Mouse (Mus musculus): ENCODE results near the gene Cd1d1. TPM values are rescaled to one million over a fixed set of nuclear protein-coding genes. Genes with fewer than 3 reads are reported as not detected.

The Cd1d1 gene
- polyA plus RNA-seq, 1 experiment, result 2.3 TPM

DNA sequence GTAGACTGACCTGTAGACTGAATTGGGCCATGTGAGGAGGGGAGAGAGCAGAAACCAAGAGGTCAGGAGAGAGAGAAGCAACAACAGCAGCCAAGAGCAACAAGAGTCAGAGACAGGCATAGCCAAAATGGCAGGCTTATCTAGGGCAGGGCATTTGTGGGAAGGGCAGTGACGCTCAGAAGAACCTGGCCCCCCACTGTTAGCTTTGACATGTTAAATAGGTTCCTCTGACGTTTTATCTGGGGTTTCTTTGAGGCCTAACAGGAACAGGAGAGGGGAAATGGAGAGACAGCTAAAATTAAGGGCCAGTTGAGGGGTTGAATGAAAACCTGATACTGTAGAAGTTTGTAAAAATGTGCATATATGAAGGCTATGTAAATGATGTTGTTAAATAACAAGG, 48.6 kb downstream of the Cd1d1 start:
- no peak overlapping the region for H3K4me3 ChIP-seq (ENCODE audit: low read depth, low read length)
- H3K4me1 ChIP-seq (ENCODE audit: control insufficient read depth, insufficient read depth, insufficient read length, low read length), result no peaks in the 10 kb centered on the region
- TF ChIP-seq CTCF (IDR thresholded peaks at IDR 0.05; ENCODE audit: extremely low read depth, insufficient read length, insufficient replicate concordance, low read depth, low read length) (no peak), POLR2A (IDR thresholded peaks at IDR 0.05; ENCODE audit: low read depth, low read length) (no peak)
- no peaks in the 10 kb centered on the region for H3K27me3 ChIP-seq (ENCODE audit: control insufficient read depth, insufficient read depth, low read length)
- no peak overlapping the region for H3K27ac ChIP-seq (ENCODE audit: insufficient read depth, low read depth, low read length)
- 41% methylated on average over 2 of the region's 2 CpGs for WGBS
- H3K36me3 ChIP-seq (ENCODE audit: control insufficient read depth, insufficient read depth, low read length), result no peaks in the 10 kb centered on the region

Other genes with a start within 250 kb of the Cd1d1 start
- gene Dclk2, start 78.6 kb downstream of the Cd1d1 start, polyA plus RNA-seq (2012; rRNA removed), result 1.6 and 2.4 TPM in 2 replicates
- 2.0 and 2.6 TPM in 2 replicates for gene Kirrel, start 175.3 kb upstream of the Cd1d1 start, polyA plus RNA-seq (2012; rRNA removed)